Mouse (Mus musculus): ENCODE measurements around the gene Plcd3. TPM values are rescaled to one million over a fixed set of nuclear protein-coding genes. Genes with fewer than 3 reads are reported as not detected.

The Plcd3 gene
- polyA plus RNA-seq, 1 experiment from 2014 or later = 1.5 TPM

DNA sequence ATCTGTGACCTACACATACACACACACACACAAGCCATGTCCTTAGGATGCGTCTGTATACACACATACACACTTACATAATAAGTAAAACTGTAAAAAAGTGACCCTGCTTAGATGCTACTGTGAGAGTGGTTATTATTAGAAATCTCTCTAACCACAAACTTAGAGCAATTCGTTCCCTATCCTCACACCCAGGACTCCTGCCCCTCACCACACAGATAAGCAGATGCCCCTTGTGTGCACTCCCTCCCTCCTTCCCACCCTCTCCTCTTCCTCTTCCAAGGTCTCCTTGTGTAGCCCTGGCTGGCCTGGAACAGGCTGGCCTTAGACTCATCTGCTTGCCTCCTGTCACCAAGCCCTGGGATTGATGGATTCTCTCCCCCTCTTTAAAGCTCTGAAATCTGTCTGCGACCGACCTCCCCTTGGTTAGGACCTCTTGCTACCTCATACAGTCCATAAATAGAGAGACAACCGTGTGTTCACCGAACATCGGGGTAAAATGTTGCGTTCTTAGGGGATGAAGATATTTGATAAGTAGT is 34.6 kb upstream of the Plcd3 start:
- Histone ChIP-seq H3K4me1 (replicated peaks) (peaks cover 43% of the 10 kb centered on the region), H3K27me3 (no peaks in the 10 kb centered on the region), H3K9ac (no peak overlapping the region), H3K4me3 (no peak overlapping the region), H3K9me3 (no peaks in the 10 kb centered on the region), H3K36me3 (peaks cover 24% of the 10 kb centered on the region), H3K4me2 (no peak overlapping the region), H3K27ac (no peak overlapping the region)
- 84% methylated on average over 8 of the region's 8 CpGs for WGBS
- ATAC-seq (ENCODE audit: low FRiP score) = no peak

- H3K27me3 ChIP-seq = no peaks in the 10 kb centered on the region
- peak overlapping the region; percentile 68; the same call in 1 of the 2 replicates for H3K9ac ChIP-seq
- H3K9me3 ChIP-seq = no peaks in the 10 kb centered on the region
- H3K36me3 ChIP-seq = peaks cover 11% of the 10 kb centered on the region
- WGBS = 75% methylated on average over 3 of the region's 3 CpGs
- H3K27ac ChIP-seq = peak overlapping the region; percentile 80; the same call in 1 of the 2 replicates
- ATAC-seq (ENCODE audit: low FRiP score) = no peak
- H3K4me3 ChIP-seq = 0 out of 2 replicates have a peak overlapping the region, but pooled peaks have one; percentile 33
- H3K4me1 ChIP-seq (replicated peaks) = peaks cover 48% of the 10 kb centered on the region
- peak overlapping the region; percentile 53 for H3K4me2 ChIP-seq
These were observed 32.8 kb upstream of the Plcd3 start for GRCm38 (mm10) chr11:103134221-103134620.

DNA sequence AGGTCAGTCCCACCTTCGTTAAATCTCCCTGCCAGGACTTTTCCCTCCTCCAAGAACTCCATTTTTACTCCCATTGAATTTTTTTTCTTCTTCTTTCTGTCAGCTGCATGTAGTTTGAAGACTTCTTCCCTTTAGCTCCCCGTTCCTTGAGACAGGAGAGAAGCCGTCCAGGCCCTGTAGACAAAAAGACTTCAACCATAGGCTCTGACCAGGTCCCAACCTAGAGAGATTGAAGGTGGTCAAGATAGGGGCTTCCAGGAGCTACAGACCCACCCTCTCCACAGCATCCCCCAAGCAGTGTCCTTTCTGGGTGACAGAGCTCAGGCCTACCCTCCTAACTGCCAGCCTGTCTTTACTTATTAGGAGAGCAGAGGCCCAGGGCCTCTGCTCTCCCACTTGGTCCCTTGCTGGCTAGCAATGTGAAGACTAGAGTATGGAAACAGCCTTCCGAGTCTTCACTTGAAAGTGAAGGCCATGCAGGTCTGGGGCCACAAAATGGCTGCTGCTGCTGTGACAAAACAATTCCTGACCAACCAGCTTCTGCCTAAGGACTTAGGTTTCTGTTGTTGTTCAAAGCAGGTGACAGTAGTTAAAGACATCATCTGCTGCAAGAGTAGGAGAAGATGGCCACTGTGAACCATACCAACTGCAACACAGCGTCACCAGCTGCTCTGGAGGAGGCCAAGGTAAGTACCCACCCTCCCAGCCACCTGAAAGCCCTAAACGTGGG is 32.2 kb upstream of the Plcd3 start:
- ATAC-seq (ENCODE audit: low FRiP score) = peak; percentile 33; the same call in 1 of the 2 replicates
- WGBS = 56% methylated on average over 6 of the region's 6 CpGs
- peaks cover 5% of the 10 kb centered on the region for H3K36me3 ChIP-seq
- H3K9ac ChIP-seq = peak overlapping the region; percentile 68
- H3K27ac ChIP-seq = peak overlapping the region; percentile 80
- H3K4me1 ChIP-seq (replicated peaks) = peaks cover 48% of the 10 kb centered on the region
- H3K27me3 ChIP-seq = no peaks in the 10 kb centered on the region
- peak overlapping the region; percentile 33 for H3K4me3 ChIP-seq
- H3K4me2 ChIP-seq = peak overlapping the region; percentile 53
- no peaks in the 10 kb centered on the region for H3K9me3 ChIP-seq

GRCm38 (mm10) chr11:103132576-103133455 is 31.4 kb upstream of the Plcd3 start:
- no peaks in the 10 kb centered on the region for H3K9me3 ChIP-seq
- peak overlapping the region; percentile 87 for H3K4me2 ChIP-seq
- no peaks in the 10 kb centered on the region for H3K27me3 ChIP-seq
- WGBS = 2% methylated on average over 58 of the region's 58 CpGs
- ATAC-seq (ENCODE audit: low FRiP score) = peak; percentile 92
- H3K36me3 ChIP-seq = no peaks in the 10 kb centered on the region
- H3K27ac ChIP-seq = peak overlapping the region; percentile 98
- H3K4me3 ChIP-seq = peak overlapping the region; percentile 85
- H3K4me1 ChIP-seq (replicated peaks) = peaks cover 48% of the 10 kb centered on the region
- H3K9ac ChIP-seq = peak overlapping the region; percentile 100

GRCm38 (mm10) chr11:103131701-103132575 is 30.5 kb upstream of the Plcd3 start, which contains the start of gene Hexim2:
TSS of gene Hexim2 (plus strand) at chr11:103132429.
- Histone ChIP-seq H3K9me3 (no peaks in the 10 kb centered on the region), H3K4me1 (replicated peaks) (peaks cover 48% of the 10 kb centered on the region), H3K27me3 (no peaks in the 10 kb centered on the region), H3K9ac (peak within 1 kb of the TSS; percentile 100), H3K4me3 (peak within 1 kb of the TSS; percentile 85), H3K4me2 (peak within 1 kb of the TSS; percentile 87), H3K36me3 (no peaks in the 10 kb centered on the region), H3K27ac (peak within 1 kb of the TSS; percentile 98)
- peak; percentile 67 for ATAC-seq (ENCODE audit: low FRiP score)
- WGBS = 1% methylated on average over 39 of the region's 39 CpGs

DNA sequence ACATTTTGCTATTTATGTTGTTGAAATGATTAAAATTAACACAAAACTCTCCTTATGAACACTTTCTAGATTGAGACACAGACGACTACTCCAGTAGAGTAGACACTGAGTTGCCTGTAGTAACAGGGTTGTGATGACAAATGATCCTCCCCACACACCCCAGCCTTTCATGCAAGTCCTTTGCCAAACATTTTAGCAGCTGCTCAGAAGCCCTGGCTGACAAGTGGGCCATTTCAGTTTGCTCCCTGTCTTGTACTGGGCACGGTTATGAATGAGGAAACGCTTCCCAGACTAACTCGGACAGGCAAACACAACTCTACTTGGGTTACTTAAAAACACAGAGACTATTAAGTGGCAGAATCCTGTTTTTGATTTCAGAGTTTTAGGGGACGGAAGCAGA is 18.9 kb upstream of the Plcd3 start:
- Histone ChIP-seq H3K27me3 (no peaks in the 10 kb centered on the region), H3K4me2 (no peak overlapping the region), H3K4me1 (replicated peaks) (peaks cover 27% of the 10 kb centered on the region), H3K36me3 (no peaks in the 10 kb centered on the region), H3K27ac (no peak overlapping the region), H3K4me3 (no peak overlapping the region), H3K9ac (no peak overlapping the region), H3K9me3 (no peaks in the 10 kb centered on the region)
- 58% methylated on average over 5 of the region's 5 CpGs for WGBS
- ATAC-seq (ENCODE audit: low FRiP score) = no peak

GRCm38 (mm10) chr11:103119609-103120008 is 18.2 kb upstream of the Plcd3 start:
- ATAC-seq (ENCODE audit: low FRiP score) = no peak
- no peaks in the 10 kb centered on the region for H3K36me3 ChIP-seq

DNA sequence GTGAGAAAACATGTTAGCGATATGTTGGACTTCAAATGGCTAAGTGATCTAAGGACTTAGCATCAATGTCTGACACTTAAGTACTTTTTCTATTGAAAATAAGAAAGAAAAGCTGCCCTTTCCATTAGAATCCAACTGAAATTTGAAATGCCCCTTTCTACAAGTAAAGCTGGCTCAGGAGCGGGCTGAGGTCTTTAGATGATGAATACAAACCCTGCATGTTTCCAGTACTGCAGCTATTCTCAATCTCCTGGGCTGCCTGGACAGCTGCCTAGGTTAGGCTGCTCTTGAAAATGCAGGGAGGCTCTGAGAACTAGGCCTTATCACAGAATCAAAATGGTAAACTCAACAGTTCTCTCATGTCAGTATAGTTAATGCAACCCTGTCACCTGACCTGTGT is 17.4 kb upstream of the Plcd3 start:
- peaks cover 3% of the 10 kb centered on the region for H3K27me3 ChIP-seq
- H3K4me3 ChIP-seq = peak overlapping the region; percentile 60
- H3K36me3 ChIP-seq = no peaks in the 10 kb centered on the region
- WGBS = 93% methylated on average over 2 of the region's 2 CpGs
- ATAC-seq (ENCODE audit: low FRiP score) = no peak
- H3K4me2 ChIP-seq = peak overlapping the region; percentile 91
- peaks cover 35% of the 10 kb centered on the region for H3K4me1 ChIP-seq (replicated peaks)
- no peak overlapping the region for H3K27ac ChIP-seq
- H3K9me3 ChIP-seq = no peaks in the 10 kb centered on the region
- H3K9ac ChIP-seq = 0 out of 2 replicates have a peak overlapping the region, but pooled peaks have one; percentile 39

More at GRCm38 (mm10) chr11:103119609-103120008, 18.2 kb upstream of the Plcd3 start:
- Histone ChIP-seq H3K9ac (no peak overlapping the region), H3K4me2 (no peak overlapping the region), H3K4me1 (replicated peaks) (peaks cover 32% of the 10 kb centered on the region), H3K27ac (no peak overlapping the region), H3K9me3 (no peaks in the 10 kb centered on the region), H3K27me3 (no peaks in the 10 kb centered on the region), H3K4me3 (no peak overlapping the region)
- WGBS = 44% methylated on average over 5 of the region's 5 CpGs

GRCm38 (mm10) chr11:103117591-103118009 is 16.1 kb upstream of the Plcd3 start:
- peaks cover 15% of the 10 kb centered on the region for H3K27me3 ChIP-seq
- H3K9me3 ChIP-seq = no peaks in the 10 kb centered on the region
- peaks cover 35% of the 10 kb centered on the region for H3K4me1 ChIP-seq (replicated peaks)
- peak overlapping the region; percentile 91 for H3K4me2 ChIP-seq
- H3K9ac ChIP-seq = peak overlapping the region; percentile 82
- peak overlapping the region; percentile 91; the same call in 1 of the 2 replicates for H3K27ac ChIP-seq
- peak overlapping the region; percentile 60 for H3K4me3 ChIP-seq
- no peak for ATAC-seq (ENCODE audit: low FRiP score)
- under 1% methylated on average over 38 of the region's 38 CpGs for WGBS
- H3K36me3 ChIP-seq = no peaks in the 10 kb centered on the region

GRCm38 (mm10) chr11:103116959-103117590 is 15.6 kb upstream of the Plcd3 start:
- under 1% methylated on average over 35 of the region's 35 CpGs for WGBS
- Histone ChIP-seq H3K9me3 (no peaks in the 10 kb centered on the region), H3K27me3 (peaks cover 20% of the 10 kb centered on the region), H3K4me2 (peak overlapping the region; percentile 91), H3K9ac (peak overlapping the region; percentile 82), H3K36me3 (no peaks in the 10 kb centered on the region), H3K4me1 (replicated peaks) (peaks cover 40% of the 10 kb centered on the region), H3K4me3 (peak overlapping the region; percentile 60), H3K27ac (peak overlapping the region; percentile 91)
- 0 out of 2 replicates have a peak, but pooled peaks have one; percentile 15 for ATAC-seq (ENCODE audit: low FRiP score)
